Comparison of ENCODE assay signal across 8 mouse cellular contexts in genomic region chr15:59197455-59198391, GRCm38 (mm10).
DNase-seq lines count a peak whose midpoint lies in the region; ATAC-seq and TF ChIP-seq lines count a peak whose summit lies in the region.

No protein-coding gene starts in this region.

- no peak overlapping the region for H3K4me3 ChIP-seq in ES-E14 (ENCODE audit: insufficient read depth in 1 of 2, low read depth in 1 of 2, low read length in 2 of 2, poor library complexity in 1 of 2, severe bottlenecking in 1 of 2)
- H3K4me3 ChIP-seq in intestine, postnatal 0 days (ENCODE audit: low read depth, low read length): no peak overlapping the region

- H3K9ac ChIP-seq in ES-E14 (ENCODE audit: insufficient read depth, low read depth, low read length, poor library complexity, severe bottlenecking): 0 out of 2 replicates have a peak overlapping the region, but pooled peaks have one; percentile 20
- H3K9ac ChIP-seq in intestine, postnatal 0 days (ENCODE audit: low read depth, low read length): no peak overlapping the region

- TF ChIP-seq CTCF in intestine, postnatal 0 days (IDR thresholded peaks at IDR 0.05; ENCODE audit: low read depth): no peak

- 7% methylated on average over 7 of the region's 7 CpGs for WGBS in intestine, postnatal 0 days

- H3K4me1 ChIP-seq in ES-E14 (ENCODE audit: control insufficient read depth in 2 of 2, insufficient read depth in 2 of 2, low read length in 2 of 2, poor library complexity in 1 of 2): peaks cover 2 to 15% of the 10 kb centered on the region in 2 experiments; a peak in 3 of 4 replicates
- H3K4me1 ChIP-seq in intestine, postnatal 0 days (replicated peaks; ENCODE audit: control insufficient read depth, insufficient read depth, low read length): no peaks in the 10 kb centered on the region

- H3K4me2 ChIP-seq in intestine, postnatal 0 days (replicated peaks; ENCODE audit: low read depth): 0 out of 2 replicates have a peak overlapping the region, but pooled peaks have one; percentile 4

- DNase-seq in ES-E14 (ENCODE audit: low read depth, low spot score): no peak
- peak; percentile 77 for DNase-seq in brain, adult 2 months (ENCODE audit: low read depth, low spot score)
- peak; percentile 99 for DNase-seq in heart, adult 11 months
- peak; percentile 70 to 81 for DNase-seq in lung, adult 18-20 months
- DNase-seq in ovary, postnatal 14 days (ENCODE audit: low spot score): peak; percentile 52
- no peak for DNase-seq in right cerebral cortex, postnatal 14 days
- DNase-seq in thymus, postnatal 36 days: no peak

- H3K36me3 ChIP-seq in ES-E14 (ENCODE audit: control insufficient read depth, insufficient read depth, low read length, poor library complexity, severe bottlenecking): no peaks in the 10 kb centered on the region
- H3K36me3 ChIP-seq in intestine, postnatal 0 days (ENCODE audit: control insufficient read depth, insufficient read depth): no peaks in the 10 kb centered on the region

- H3K27ac ChIP-seq in ES-E14 (ENCODE audit: insufficient read depth, low read depth, low read length, poor library complexity, severe bottlenecking): no peak overlapping the region
- peak overlapping the region; percentile 70 for H3K27ac ChIP-seq in intestine, postnatal 0 days (ENCODE audit: low read depth, low read length)

- no peaks in the 10 kb centered on the region for H3K27me3 ChIP-seq in intestine, postnatal 0 days (replicated peaks; ENCODE audit: control insufficient read depth, insufficient read depth, low read length)

- H3K9me3 ChIP-seq in ES-E14 (ENCODE audit: control insufficient read depth, insufficient read depth, low read depth, low read length): no peaks in the 10 kb centered on the region
- H3K9me3 ChIP-seq in intestine, postnatal 0 days (ENCODE audit: control insufficient read depth): no peaks in the 10 kb centered on the region

- in situ Hi-C loops in ES-E14 (cut with MboI; ENCODE audit: low sequenced_read_pairs in 2 of 2, unreplicated experiment in 2 of 2): no loop called here

- no peak; the same call in 1 of the 2 replicates for ATAC-seq in intestine, postnatal 0 days

TF ChIP-seq in ES-E14, 5 proteins besides CTCF, POLR2A, EP300 and RAD21:
- TF ChIP-seq ZNF384 (IDR thresholded peaks at IDR 0.05; ENCODE audit: low read depth, low read length) (peak; percentile 77), HCFC1 (IDR thresholded peaks at IDR 0.05; ENCODE audit: borderline replicate concordance, insufficient read depth, low read length) (no peak)

Comparison
In these comparisons a context has a peak if more than half of its experiments do, and no peak if none do; other contexts are left out.
1. DNase-seq: peak in brain, adult 2 months (single experiment), heart, adult 11 months (single experiment), lung, adult 18-20 months (2 of 2) and ovary, postnatal 14 days (single experiment); none in ES-E14 (single experiment), right cerebral cortex, postnatal 14 days (single experiment) and thymus, postnatal 36 days (0 of 2).